Mouse (Mus musculus): ENCODE data around the gene Lsm2.

Lsm2 gene

GRCm38 (mm10) chr17:35012430-35012829, 30.8 kb downstream of the Lsm2 start:
- DNase-seq (ENCODE audit: low spot score in 2 of 2): no peak

- DNase-seq (ENCODE audit: low spot score in 2 of 2): no peak
Measured at GRCm38 (mm10) chr17:35013221-35013620, 31.6 kb downstream of the Lsm2 start.

- DNase-seq (ENCODE audit: low spot score in 2 of 2): no peak
Measured at GRCm38 (mm10) chr17:35015296-35015695, 33.6 kb downstream of the Lsm2 start.

- peak; percentile 60 to 82 for DNase-seq (ENCODE audit: low spot score in 2 of 2)
Measured at GRCm38 (mm10) chr17:35016376-35016775, 34.7 kb downstream of the Lsm2 start, which contains the start of gene Vwa7. Gene Vwa7, plus strand, starts transcription at chr17:35016579.

- DNase-seq (ENCODE audit: low spot score in 2 of 2): no peak
Measured at GRCm38 (mm10) chr17:35016791-35017705, 35.4 kb downstream of the Lsm2 start.

- DNase-seq (ENCODE audit: low spot score in 2 of 2): no peak
Measured at GRCm38 (mm10) chr17:35017706-35018030, 36.0 kb downstream of the Lsm2 start.

GRCm38 (mm10) chr17:35018171-35018570, 36.5 kb downstream of the Lsm2 start:
- DNase-seq (ENCODE audit: low spot score in 2 of 2): no peak

GRCm38 (mm10) chr17:35019894-35020293, 38.2 kb downstream of the Lsm2 start:
- DNase-seq (ENCODE audit: low spot score in 2 of 2): no peak

- DNase-seq (ENCODE audit: low spot score in 2 of 2): no peak
Measured at GRCm38 (mm10) chr17:35020551-35020950, 38.9 kb downstream of the Lsm2 start.

- peak; percentile 80 to 96 for DNase-seq (ENCODE audit: low spot score in 2 of 2)
Measured at GRCm38 (mm10) chr17:35021163-35021808, 39.6 kb downstream of the Lsm2 start.

- DNase-seq (ENCODE audit: low spot score in 2 of 2): no peak
Measured at GRCm38 (mm10) chr17:35021842-35022477, 40.3 kb downstream of the Lsm2 start.

GRCm38 (mm10) chr17:35022541-35023060, 40.9 kb downstream of the Lsm2 start:
- DNase-seq (ENCODE audit: low spot score in 2 of 2): no peak

- no peak for DNase-seq (ENCODE audit: low spot score in 2 of 2)
Measured at GRCm38 (mm10) chr17:35023221-35023620, 41.6 kb downstream of the Lsm2 start.

- DNase-seq (ENCODE audit: low spot score in 2 of 2): no peak
Measured at GRCm38 (mm10) chr17:35023756-35024155, 42.1 kb downstream of the Lsm2 start.

GRCm38 (mm10) chr17:35024261-35024660, 42.6 kb downstream of the Lsm2 start:
- DNase-seq (ENCODE audit: low spot score in 2 of 2): no peak

- no peak for DNase-seq (ENCODE audit: low spot score in 2 of 2)
Measured at GRCm38 (mm10) chr17:35024691-35025488, 43.2 kb downstream of the Lsm2 start.

GRCm38 (mm10) chr17:35026206-35026605, 44.5 kb downstream of the Lsm2 start:
- no peak for DNase-seq (ENCODE audit: low spot score in 2 of 2)

- peak; percentile 58 to 83 for DNase-seq (ENCODE audit: low spot score in 2 of 2)
Measured at GRCm38 (mm10) chr17:35027277-35028068, 45.8 kb downstream of the Lsm2 start, which contains the start of gene Sapcd1. Gene Sapcd1, minus strand, starts transcription at chr17:35028016.

- no peak for DNase-seq (ENCODE audit: low spot score in 2 of 2)
Measured at GRCm38 (mm10) chr17:35028315-35028714, 46.7 kb downstream of the Lsm2 start.

- no peak for DNase-seq (ENCODE audit: low spot score in 2 of 2)
Measured at GRCm38 (mm10) chr17:35029691-35030532, 48.2 kb downstream of the Lsm2 start.
